Mouse (Mus musculus): Measurements from ENCODE around the gene Ube2q2.
"Not testable (repeated sequence)": the region's sequence is repeated elsewhere in the genome, so short reads cannot be mapped to it uniquely, and the experiment has no call there.

Gene Ube2q2

GRCm38 (mm10) chr9:55172195-55172685 lies 23.6 kb downstream of the Ube2q2 start:
- DNase-seq (ENCODE audit: low spot score), result no peak

GRCm38 (mm10) chr9:55174235-55174634 lies 25.6 kb downstream of the Ube2q2 start:
- DNase-seq (ENCODE audit: low spot score), result no peak

DNA sequence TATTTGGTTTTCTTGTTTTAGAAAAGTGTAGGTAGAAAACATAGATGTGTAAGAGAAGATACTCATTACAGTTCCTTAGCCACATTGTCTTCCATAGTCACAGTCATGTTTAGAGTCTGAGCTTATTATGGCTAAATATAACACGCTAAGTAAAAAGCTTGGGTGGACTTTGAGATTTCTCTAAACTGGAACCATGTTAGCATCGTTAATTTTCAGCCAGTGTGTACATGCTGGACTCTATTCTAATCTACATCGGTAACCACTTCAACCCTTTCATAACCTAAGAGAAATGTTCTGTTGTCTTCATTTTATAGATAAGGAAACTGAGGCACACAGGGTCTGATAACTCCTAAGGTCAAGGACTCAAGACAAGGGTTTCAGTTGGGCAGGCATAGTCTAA lies 47.2 kb downstream of the Ube2q2 start:
- DNase-seq (ENCODE audit: low spot score), result no peak

DNA sequence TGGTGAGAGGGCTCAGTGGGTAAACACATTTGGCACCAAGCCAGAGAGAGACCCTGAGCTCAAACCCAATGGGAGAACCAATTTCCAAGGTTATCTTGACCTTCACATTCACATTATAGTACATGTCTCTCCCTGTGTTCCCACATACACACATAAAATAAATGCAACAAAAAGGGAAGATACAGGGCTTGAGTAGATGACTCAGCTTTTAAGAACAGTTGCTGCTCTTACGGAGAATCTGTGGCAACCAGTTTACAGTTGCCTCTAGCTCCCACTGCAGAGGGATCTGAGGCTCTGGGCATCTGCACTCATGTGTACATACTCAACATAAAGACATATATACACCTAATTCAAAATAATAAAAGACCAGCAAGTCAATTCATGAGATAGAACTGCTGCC lies 49.6 kb downstream of the Ube2q2 start:
- no peak for DNase-seq (ENCODE audit: low spot score)

DNA sequence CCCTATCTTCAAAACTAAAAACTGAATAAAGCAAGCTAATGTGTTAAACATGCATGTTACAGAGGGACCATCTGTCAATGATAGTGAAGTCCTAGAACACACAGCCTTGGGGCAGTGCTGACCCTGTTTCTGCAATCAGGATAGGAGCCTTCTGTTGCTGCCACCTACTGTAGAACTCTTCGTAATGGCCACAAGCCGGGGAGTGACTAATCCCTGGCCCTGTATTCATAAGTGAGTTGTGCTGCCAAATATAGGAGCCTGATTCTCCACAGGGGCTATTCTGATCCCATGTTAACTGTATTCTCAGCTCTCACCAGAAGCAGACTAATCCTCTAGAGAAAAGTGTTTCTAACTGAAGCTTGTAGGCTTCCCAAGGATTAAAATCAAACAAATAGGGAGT lies 50.7 kb downstream of the Ube2q2 start:
- DNase-seq (ENCODE audit: low spot score), result no peak

DNA sequence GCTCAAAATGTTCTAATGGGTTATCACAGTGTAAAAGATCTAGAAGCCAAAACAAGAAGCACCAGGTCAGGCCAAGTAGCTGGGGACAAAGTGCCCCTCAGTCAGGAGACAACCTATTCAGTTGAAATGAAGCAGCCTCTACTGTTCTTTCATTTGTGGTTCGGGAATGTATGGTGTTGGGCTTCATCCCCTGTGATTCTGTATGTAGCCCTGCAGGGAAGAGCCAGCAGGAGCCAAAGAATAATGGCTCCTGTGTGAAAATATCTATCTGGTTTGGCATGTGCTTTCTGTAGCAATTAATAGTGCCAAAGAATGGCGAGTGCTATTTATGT lies 59.8 kb downstream of the Ube2q2 start:
- DNase-seq (ENCODE audit: low spot score), result no peak

DNA sequence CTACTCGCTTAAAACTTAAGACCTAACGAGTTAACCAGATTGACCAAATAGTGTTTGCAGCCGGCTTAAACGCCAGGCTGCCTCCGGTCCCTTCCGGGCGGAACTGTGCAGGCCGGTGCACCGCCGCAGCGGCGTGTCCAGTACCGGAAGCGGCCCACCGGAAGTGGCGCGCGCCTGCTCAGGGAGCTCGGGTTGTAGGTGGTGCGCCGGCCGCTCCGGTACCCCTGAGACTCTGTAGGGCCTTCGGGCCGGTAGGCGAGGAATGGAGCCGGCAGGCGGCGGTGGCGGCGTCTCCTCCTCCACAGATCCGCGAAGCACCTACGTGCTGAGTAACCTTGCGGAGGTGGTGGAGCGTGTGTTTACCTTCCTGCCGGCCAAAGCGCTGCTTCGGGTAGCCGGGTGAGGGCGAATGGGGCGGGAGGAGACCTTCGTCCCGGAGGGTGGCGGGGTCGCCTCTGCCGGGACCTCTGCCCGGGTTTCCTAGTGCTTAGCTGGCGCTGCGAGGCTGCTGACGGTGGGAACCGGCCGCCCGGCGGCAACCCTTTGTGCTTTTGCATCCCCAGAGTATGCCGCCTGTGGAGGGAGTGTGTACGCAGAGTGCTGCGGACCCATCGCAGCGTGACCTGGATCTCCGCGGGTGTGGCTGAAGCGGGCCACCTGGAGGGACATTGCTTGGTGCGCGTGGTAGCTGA lies 60.3 kb downstream of the Ube2q2 start, which contains the start of gene Fbxo22:
Gene Fbxo22 (plus strand): TSS at position 136 of the 692 bp plus-strand sequence.
- DNase-seq (ENCODE audit: low spot score), result peak; percentile 85

DNA sequence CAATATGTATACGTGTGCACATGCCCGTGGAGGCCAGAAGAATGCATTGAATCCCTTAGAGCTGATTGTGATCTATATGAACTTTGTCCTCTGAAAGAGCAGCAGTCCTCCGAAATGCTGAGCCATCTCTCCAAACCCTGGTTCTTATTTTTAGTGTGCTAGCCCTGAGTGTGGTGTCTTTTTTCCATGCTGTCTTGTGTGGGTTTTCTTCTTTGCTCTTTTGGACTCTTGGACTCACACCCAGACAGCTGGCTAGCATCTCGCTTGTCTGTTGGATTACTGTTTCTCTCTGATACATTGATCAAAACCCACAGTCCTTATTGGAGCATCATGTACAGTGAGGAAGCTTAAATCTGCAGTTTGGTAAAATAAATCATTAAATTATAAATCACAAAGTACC lies 63.0 kb downstream of the Ube2q2 start:
- no peak for DNase-seq (ENCODE audit: low spot score)

- no peak for DNase-seq (ENCODE audit: low spot score)
Observed at GRCm38 (mm10) chr9:55213396-55213795, 64.7 kb downstream of the Ube2q2 start.

GRCm38 (mm10) chr9:55215056-55215455 lies 66.4 kb downstream of the Ube2q2 start:
- DNase-seq (ENCODE audit: low spot score), result no peak

- no peak for DNase-seq (ENCODE audit: low spot score)
Observed at GRCm38 (mm10) chr9:55215648-55216047, 67.0 kb downstream of the Ube2q2 start.

- DNase-seq (ENCODE audit: low spot score), result no peak
Observed at GRCm38 (mm10) chr9:55216078-55216477, 67.4 kb downstream of the Ube2q2 start.

GRCm38 (mm10) chr9:55217381-55217780 lies 68.7 kb downstream of the Ube2q2 start:
- DNase-seq (ENCODE audit: low spot score), result no peak

GRCm38 (mm10) chr9:55225165-55225737 lies 76.6 kb downstream of the Ube2q2 start:
- no peak for DNase-seq (ENCODE audit: low spot score)

DNA sequence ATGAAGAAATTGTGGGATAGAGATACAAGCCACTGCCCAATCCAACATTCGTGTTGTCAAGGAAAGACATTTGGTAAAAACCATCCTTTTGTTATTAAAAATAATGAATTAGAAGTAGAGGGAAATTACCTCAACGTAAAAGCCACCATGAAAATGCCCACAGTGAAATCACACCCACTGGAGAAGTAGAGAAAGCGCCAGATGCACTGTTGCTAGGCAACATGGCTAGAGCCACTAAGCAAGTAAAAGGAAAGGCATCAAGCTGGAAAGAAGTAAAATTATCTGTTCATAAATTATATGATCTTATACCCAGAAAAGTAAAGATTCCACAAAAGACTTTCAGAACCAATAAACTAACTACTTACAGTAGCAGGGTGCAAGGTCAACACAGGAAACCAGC lies 77.6 kb downstream of the Ube2q2 start:
- DNase-seq (ENCODE audit: low spot score), result no peak

GRCm38 (mm10) chr9:55228149-55228548 lies 79.5 kb downstream of the Ube2q2 start:
- no peak for DNase-seq (ENCODE audit: low spot score)

DNA sequence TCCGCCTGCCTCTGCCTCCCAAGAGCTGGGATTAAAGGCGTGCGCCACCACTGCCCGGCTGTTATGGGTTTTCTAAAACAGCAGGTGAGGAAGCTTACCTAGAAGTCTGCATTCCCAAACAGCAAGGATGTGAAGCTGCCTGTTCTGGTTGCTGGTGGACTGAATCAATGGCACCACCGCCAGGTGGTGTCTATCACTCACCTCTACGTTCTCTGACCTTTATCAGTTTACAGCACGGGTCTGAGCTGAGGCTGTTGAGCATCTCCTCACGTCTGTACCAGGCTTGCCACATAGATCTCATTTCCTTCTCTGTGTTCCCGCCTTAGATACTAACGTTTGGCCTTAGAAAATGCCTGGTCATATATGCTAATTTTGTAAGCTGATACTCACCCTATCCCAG lies 80.4 kb downstream of the Ube2q2 start:
- no peak for DNase-seq (ENCODE audit: low spot score)

DNA sequence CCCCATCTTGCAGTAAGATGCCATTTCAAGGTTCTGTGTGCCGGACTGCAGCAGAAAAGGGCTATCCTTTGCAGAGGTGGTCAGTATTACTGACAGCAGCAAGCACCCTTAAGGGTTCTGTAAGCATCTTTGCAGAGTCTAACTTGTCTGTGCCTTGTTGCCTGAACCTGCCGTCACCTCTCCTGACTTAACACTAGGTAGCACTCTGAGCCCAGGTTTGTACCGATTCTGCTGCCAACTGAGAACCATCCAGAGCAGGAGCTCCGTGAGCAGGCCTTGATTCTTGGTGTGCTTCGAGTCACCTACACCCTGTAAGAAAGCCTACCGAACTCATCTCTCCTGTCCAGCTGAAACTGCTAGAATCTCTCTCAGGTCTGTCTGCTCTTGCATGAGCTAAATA lies 82.9 kb downstream of the Ube2q2 start:
- DNase-seq (ENCODE audit: low spot score), result no peak

DNA sequence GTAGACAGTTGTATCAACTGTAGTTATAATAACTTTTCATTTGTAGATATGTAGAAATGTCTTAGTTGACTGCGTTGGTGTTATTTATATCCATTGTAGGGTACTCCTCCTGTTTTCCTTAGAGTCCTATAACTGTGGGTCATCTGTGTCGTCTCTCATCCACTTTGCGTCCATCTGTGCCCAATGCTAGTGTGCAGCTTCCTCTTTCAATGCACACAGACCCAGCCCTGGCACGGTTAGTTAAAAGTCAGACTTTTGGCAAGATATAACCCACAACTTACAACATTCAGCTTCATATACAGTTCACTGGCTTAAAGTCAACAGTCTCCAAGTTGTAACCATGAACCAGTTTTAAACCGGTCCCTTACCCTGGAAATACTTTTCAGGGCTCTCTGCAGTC lies 83.5 kb downstream of the Ube2q2 start:
- DNase-seq (ENCODE audit: low spot score), result no peak

DNA sequence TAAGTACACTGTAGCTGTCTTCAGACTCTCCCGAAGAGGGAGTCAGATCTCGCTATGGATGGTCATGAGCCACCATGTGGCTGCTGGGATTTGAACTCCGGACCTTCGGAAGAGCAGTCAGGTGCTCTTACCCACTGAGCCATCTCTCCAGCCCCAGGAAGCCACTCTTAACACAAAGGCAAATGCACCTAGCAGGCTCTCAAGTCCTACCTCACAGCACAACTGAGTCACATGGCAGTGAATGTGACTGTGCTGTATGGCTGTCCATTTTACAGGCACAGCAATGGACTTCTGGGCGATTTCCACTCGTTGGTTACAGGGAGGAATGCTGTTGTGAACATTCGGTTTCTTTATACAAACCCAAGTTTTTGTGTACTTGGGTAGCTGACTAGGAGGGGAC lies 83.9 kb downstream of the Ube2q2 start:
- no peak for DNase-seq (ENCODE audit: low spot score)

- not testable (repeated sequence) for DNase-seq (ENCODE audit: low spot score)
Observed at GRCm38 (mm10) chr9:55233076-55233475, 84.4 kb downstream of the Ube2q2 start.

DNA sequence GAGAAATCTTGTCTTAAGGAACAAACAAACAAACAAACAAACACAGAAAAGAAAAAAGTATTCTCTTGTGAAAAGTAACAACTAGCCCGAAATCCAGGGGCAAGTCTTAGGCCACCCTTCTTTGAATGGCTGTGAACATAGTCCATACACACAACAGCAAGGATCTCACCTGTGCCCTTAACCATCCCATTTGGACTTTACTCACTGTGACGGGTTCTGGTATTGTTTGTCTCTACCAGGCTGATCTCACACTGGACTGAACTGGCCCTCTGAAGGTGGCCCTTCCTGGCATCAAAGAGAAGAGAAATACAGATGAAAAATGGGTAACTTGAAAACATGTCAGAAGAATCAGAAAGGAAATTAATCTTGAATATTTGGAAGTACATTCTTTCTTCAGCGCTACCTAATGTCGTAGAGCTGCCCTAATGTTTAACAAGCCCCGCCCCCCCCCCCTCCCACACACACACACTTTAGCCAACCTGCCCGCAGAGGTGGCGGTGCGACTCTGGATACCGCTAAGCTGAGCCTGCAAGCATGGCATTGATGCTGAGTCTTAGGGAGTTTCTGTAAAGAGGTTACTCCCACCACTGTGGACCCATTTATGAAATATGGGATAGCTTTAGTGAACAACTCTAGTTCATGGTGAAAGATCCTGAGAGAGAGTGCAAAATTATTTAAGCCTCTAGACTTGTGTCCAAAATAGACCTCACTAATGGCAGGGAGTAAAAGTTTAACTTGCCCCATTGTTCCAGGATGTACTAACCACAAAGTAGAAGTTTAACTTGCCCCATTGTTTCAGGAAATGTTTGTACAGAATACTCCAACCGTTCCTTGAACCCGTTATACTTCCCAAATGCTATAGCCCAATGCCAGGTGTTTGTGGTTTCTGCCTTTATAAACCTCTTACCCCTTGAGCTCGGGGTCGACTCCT lies 87.8 kb downstream of the Ube2q2 start:
- DNase-seq (ENCODE audit: low spot score), result no peak

- DNase-seq (ENCODE audit: low spot score), result no peak
Observed at GRCm38 (mm10) chr9:55240852-55241251, 92.2 kb downstream of the Ube2q2 start.
